8 mouse cellular contexts compared by ENCODE assay signal in the genomic region with DNA sequence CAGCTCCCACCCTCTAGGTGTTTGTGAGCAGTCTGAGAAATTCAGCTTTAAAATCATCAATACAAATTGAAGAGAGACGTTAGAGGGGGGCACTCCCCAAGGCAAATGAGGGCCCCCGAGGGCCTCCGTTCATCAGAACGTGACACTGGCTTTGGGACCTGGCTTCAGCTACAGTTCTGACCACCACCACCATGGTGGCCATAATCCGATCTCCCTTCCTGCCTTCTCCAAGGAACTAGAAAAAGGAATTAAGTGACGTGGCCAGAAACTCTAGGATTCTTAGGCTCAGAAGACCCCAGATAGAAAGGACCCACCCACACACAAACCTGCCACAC. TPM values are rescaled to one million over a fixed set of nuclear protein-coding genes. Genes with fewer than 3 reads are reported as not detected.
A peak's percentile ranks its signal among the peaks of the same experiment; 100 is the strongest.
DNase-seq lines count a peak whose midpoint lies in the region; ATAC-seq and TF ChIP-seq lines count a peak whose summit lies in the region.

No protein-coding gene starts in this region.

- no peak for TF ChIP-seq POLR2A in spleen, adult 2 months (IDR thresholded peaks at IDR 0.05; ENCODE audit: low read depth, low read length)
- TF ChIP-seq POLR2A in limb, embryonic 14.5 days (IDR thresholded peaks at IDR 0.05; ENCODE audit: borderline replicate concordance, extremely low read depth, insufficient read depth, insufficient read length) = no peak

- H3K9ac ChIP-seq in limb, embryonic 14.5 days (ENCODE audit: low read depth, low read length, severe bottlenecking) = peak overlapping the region; percentile 78
- peak overlapping the region; percentile 86 for H3K9ac ChIP-seq in stomach, embryonic 16.5 days (ENCODE audit: low read length)

- H3K27ac ChIP-seq in spleen, adult 2 months (ENCODE audit: insufficient read depth, low read length) = peak overlapping the region; percentile 62
- peak overlapping the region; percentile 90 for H3K27ac ChIP-seq in limb, embryonic 14.5 days (replicated peaks; ENCODE audit: low read depth, low read length)
- H3K27ac ChIP-seq in stomach, embryonic 16.5 days (ENCODE audit: low read length) = peak overlapping the region; percentile 97

- H3K4me2 ChIP-seq in limb, embryonic 14.5 days (replicated peaks; ENCODE audit: low read depth, low read length, severe bottlenecking) = peak overlapping the region; percentile 75
- H3K4me2 ChIP-seq in stomach, embryonic 16.5 days (ENCODE audit: low read depth, low read length) = peak overlapping the region; percentile 90

- H3K36me3 ChIP-seq in spleen, adult 2 months (ENCODE audit: control insufficient read depth, insufficient read depth, low read length) = no peaks in the 10 kb centered on the region
- H3K36me3 ChIP-seq in limb, embryonic 14.5 days (ENCODE audit: control insufficient read depth, insufficient read depth, low read length) = no peaks in the 10 kb centered on the region
- no peaks in the 10 kb centered on the region for H3K36me3 ChIP-seq in stomach, embryonic 16.5 days (ENCODE audit: control insufficient read depth, insufficient read depth, low read length)

- H3K27me3 ChIP-seq in spleen, adult 2 months (ENCODE audit: control insufficient read depth, insufficient read depth, low read length) = 0 out of 2 replicates have a peak, but pooled peaks cover 2% of the 10 kb centered on the region
- no peaks in the 10 kb centered on the region for H3K27me3 ChIP-seq in limb, embryonic 14.5 days (ENCODE audit: control insufficient read depth, insufficient read depth, low read length)
- no peaks in the 10 kb centered on the region for H3K27me3 ChIP-seq in stomach, embryonic 16.5 days (ENCODE audit: control insufficient read depth, insufficient read depth, low read length)

- peak; percentile 53 for DNase-seq in cerebellum, adult 9-11 months
- no peak for DNase-seq in cerebellum, adult 11 months
- DNase-seq in spleen, adult 2 months (ENCODE audit: low read depth in 1 of 2, low spot score in 2 of 2) = no peak
- no peak for DNase-seq in spleen, postnatal 4 days (ENCODE audit: low spot score in 2 of 2)
- no peak for DNase-seq in limb, embryonic 14.5 days (ENCODE audit: low spot score)
- DNase-seq in frontal cortex, postnatal 36 days (ENCODE audit: low spot score in 2 of 2) = no peak
- DNase-seq in ovary, adult 18-20 months (ENCODE audit: low spot score) = no peak

- H3K4me1 ChIP-seq in spleen, adult 2 months (ENCODE audit: control insufficient read depth, insufficient read depth, insufficient read length) = peaks cover 35% of the 10 kb centered on the region
- peaks cover 55% of the 10 kb centered on the region for H3K4me1 ChIP-seq in limb, embryonic 14.5 days (ENCODE audit: control insufficient read depth, insufficient read depth, low read length)
- H3K4me1 ChIP-seq in stomach, embryonic 16.5 days (ENCODE audit: control insufficient read depth, insufficient read depth, low read length) = peaks cover 63% of the 10 kb centered on the region

- H3K9me3 ChIP-seq in limb, embryonic 14.5 days (ENCODE audit: control insufficient read depth, low read length) = no peaks in the 10 kb centered on the region
- H3K9me3 ChIP-seq in stomach, embryonic 16.5 days (replicated peaks; ENCODE audit: control insufficient read depth, low read length) = no peaks in the 10 kb centered on the region

- no peak for ATAC-seq in limb, embryonic 14.5 days (ENCODE audit: low FRiP score, low read depth)
- no peak for ATAC-seq in stomach, embryonic 16.5 days (ENCODE audit: insufficient read depth, low FRiP score)

- TF ChIP-seq CTCF in spleen, adult 2 months (IDR thresholded peaks at IDR 0.05; ENCODE audit: extremely low read depth, insufficient read depth, insufficient read length, insufficient replicate concordance) = no peak

- H3K4me3 ChIP-seq in spleen, adult 2 months (ENCODE audit: extremely low read depth, insufficient read depth, insufficient read length) = peak overlapping the region; percentile 64; the same call in 1 of the 2 replicates
- H3K4me3 ChIP-seq in limb, embryonic 14.5 days (replicated peaks; ENCODE audit: low read length) = peak overlapping the region; percentile 67
- H3K4me3 ChIP-seq in stomach, embryonic 16.5 days (replicated peaks; ENCODE audit: low read length) = peak overlapping the region; percentile 74

- 41% methylated on average over 6 of the region's 6 CpGs for WGBS in spleen, adult 2 months
- 2% methylated on average over 6 of the region's 6 CpGs for WGBS in limb, embryonic 14.5 days
- 3% methylated on average over 6 of the region's 6 CpGs for WGBS in stomach, embryonic 16.5 days

RNA-seq across cellular contexts. Expression of a gene that starts 1.0 kb away (rescaled TPM):
- polyA plus RNA-seq in spleen, adult 2 months (2012; rRNA removed) = 89.4 and 96.8 TPM in 2 replicates
- 212 and 268 TPM in 2 replicates for polyA plus RNA-seq in limb, embryonic 14.5 days (2012; rRNA removed)
- 170 and 183 TPM in 2 replicates for polyA plus RNA-seq in limb, embryonic 14.5 days (2014; fragmentation: Nextera tagmentation; extraction: Ambion mirVana)
- 153 and 178 TPM in 2 replicates for polyA plus RNA-seq in stomach, embryonic 16.5 days (2015; fragmentation: Nextera tagmentation; extraction: Ambion mirVana)

RNA-seq across cellular contexts. Expression of a gene that starts 16.7 kb away (rescaled TPM):
- polyA plus RNA-seq in spleen, adult 2 months (2012; rRNA removed) = 25.2 and 30.8 TPM in 2 replicates
- 39.2 and 53.6 TPM in 2 replicates for polyA plus RNA-seq in limb, embryonic 14.5 days (2012; rRNA removed)
- polyA plus RNA-seq in limb, embryonic 14.5 days (2014; fragmentation: Nextera tagmentation; extraction: Ambion mirVana) = 12.7 and 14.0 TPM in 2 replicates
- 13.4 and 15.0 TPM in 2 replicates for polyA plus RNA-seq in stomach, embryonic 16.5 days (2015; fragmentation: Nextera tagmentation; extraction: Ambion mirVana)

RNA-seq across cellular contexts. Expression of a gene that starts 30.2 kb away (rescaled TPM):
- 29.0 and 35.1 TPM in 2 replicates for polyA plus RNA-seq in spleen, adult 2 months (2012; rRNA removed)
- 13.4 and 15.9 TPM in 2 replicates for polyA plus RNA-seq in limb, embryonic 14.5 days (2012; rRNA removed)
- 7.0 and 7.3 TPM in 2 replicates for polyA plus RNA-seq in limb, embryonic 14.5 days (2014; fragmentation: Nextera tagmentation; extraction: Ambion mirVana)
- polyA plus RNA-seq in stomach, embryonic 16.5 days (2015; fragmentation: Nextera tagmentation; extraction: Ambion mirVana) = 5.1 and 6.0 TPM in 2 replicates

RNA-seq across cellular contexts. Expression of a gene that starts 31.8 kb away (rescaled TPM):
- polyA plus RNA-seq in spleen, adult 2 months (2012; rRNA removed) = 120 and 255 TPM in 2 replicates
- 59.0 and 71.5 TPM in 2 replicates for polyA plus RNA-seq in limb, embryonic 14.5 days (2012; rRNA removed)
- polyA plus RNA-seq in limb, embryonic 14.5 days (2014; fragmentation: Nextera tagmentation; extraction: Ambion mirVana) = 28.3 and 31.7 TPM in 2 replicates
- 20.2 and 24.4 TPM in 2 replicates for polyA plus RNA-seq in stomach, embryonic 16.5 days (2015; fragmentation: Nextera tagmentation; extraction: Ambion mirVana)

RNA-seq across cellular contexts. Expression of a gene that starts 39.1 kb away (rescaled TPM):
- 3.7 and 3.9 TPM in 2 replicates for polyA plus RNA-seq in spleen, adult 2 months (2012; rRNA removed)
- 13.7 and 14.9 TPM in 2 replicates for polyA plus RNA-seq in limb, embryonic 14.5 days (2012; rRNA removed)
- polyA plus RNA-seq in limb, embryonic 14.5 days (2014; fragmentation: Nextera tagmentation; extraction: Ambion mirVana) = 5.0 and 8.3 TPM in 2 replicates
- polyA plus RNA-seq in stomach, embryonic 16.5 days (2015; fragmentation: Nextera tagmentation; extraction: Ambion mirVana) = 3.6 and 6.0 TPM in 2 replicates
